ENCODE assay signal across 8 mouse cellular contexts in the genomic region with DNA sequence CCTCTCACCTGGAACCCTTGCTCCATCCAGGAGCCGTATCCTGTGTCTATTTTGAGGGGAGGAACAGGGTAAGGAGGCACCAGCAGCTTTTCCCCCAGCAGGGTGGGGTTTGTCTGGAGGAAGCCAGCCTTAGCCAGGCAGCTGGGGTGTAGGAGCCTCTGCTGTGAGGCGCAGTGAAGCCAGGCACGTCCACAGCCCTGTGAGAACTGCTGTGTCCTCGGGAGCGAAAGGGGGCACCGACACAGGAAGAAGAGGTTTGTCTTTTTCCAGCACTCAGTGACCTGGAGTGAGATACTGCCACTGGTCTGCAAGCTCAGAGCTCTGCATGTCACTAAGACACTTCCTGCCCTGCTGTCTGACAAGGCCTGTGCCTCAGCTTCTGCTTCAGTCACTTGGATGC. TPM values are rescaled to one million over a fixed set of nuclear protein-coding genes. Genes with fewer than 3 reads are reported as not detected.
DNase-seq lines count a peak whose midpoint lies in the region; ATAC-seq and TF ChIP-seq lines count a peak whose summit lies in the region.

No protein-coding gene starts in this region.

- no peaks in the 10 kb centered on the region for H3K9me3 ChIP-seq in lung, embryonic 16.5 days (ENCODE audit: control insufficient read depth, low read length)
- H3K9me3 ChIP-seq in heart, embryonic 14.5 days (ENCODE audit: control insufficient read depth, low read length) = no peaks in the 10 kb centered on the region
- H3K9me3 ChIP-seq in liver, embryonic 13.5 days (replicated peaks) = no peaks in the 10 kb centered on the region

- no peak for TF ChIP-seq CTCF in lung, adult 2 months (IDR thresholded peaks at IDR 0.05; ENCODE audit: insufficient read depth, low read length)

- H3K4me1 ChIP-seq in lung, embryonic 16.5 days (replicated peaks; ENCODE audit: control insufficient read depth, insufficient read depth, low read length) = no peaks in the 10 kb centered on the region; the same call in 1 of the 2 replicates
- peaks cover 5% of the 10 kb centered on the region; the same call in 1 of the 2 replicates for H3K4me1 ChIP-seq in lung, adult 2 months (ENCODE audit: control insufficient read depth, insufficient read depth, low read length)
- peaks cover 19 to 49% of the 10 kb centered on the region in 2 experiments for H3K4me1 ChIP-seq in heart, embryonic 14.5 days (ENCODE audit: control insufficient read depth in 2 of 2, insufficient read depth in 2 of 2, low read length in 2 of 2)
- peaks cover 68% of the 10 kb centered on the region for H3K4me1 ChIP-seq in liver, embryonic 13.5 days (replicated peaks)

- no peak overlapping the region for H3K4me3 ChIP-seq in lung, embryonic 16.5 days (ENCODE audit: low read length)
- no peak overlapping the region for H3K4me3 ChIP-seq in lung, adult 2 months (replicated peaks; ENCODE audit: extremely low read depth, low read depth, low read length)
- no peak overlapping the region for H3K4me3 ChIP-seq in heart, embryonic 14.5 days (ENCODE audit: control insufficient read depth in 1 of 2, insufficient read depth in 1 of 2, low read depth in 1 of 2, low read length in 2 of 2)
- no peak overlapping the region for H3K4me3 ChIP-seq in liver, embryonic 13.5 days (replicated peaks)

- 57% methylated on average over 6 of the region's 6 CpGs for WGBS in lung, embryonic 16.5 days
- 51% methylated on average over 6 of the region's 6 CpGs for WGBS in lung, adult 2 months
- 52% methylated on average over 6 of the region's 6 CpGs for WGBS in heart, embryonic 14.5 days
- WGBS in liver, embryonic 13.5 days (ENCODE audit: insufficient replicate concordance) = 16% methylated on average over 6 of the region's 6 CpGs

- no peaks in the 10 kb centered on the region for H3K27me3 ChIP-seq in lung, embryonic 16.5 days (ENCODE audit: control insufficient read depth, insufficient read depth, low read depth, low read length)
- no peaks in the 10 kb centered on the region for H3K27me3 ChIP-seq in heart, embryonic 14.5 days (ENCODE audit: control insufficient read depth, insufficient read depth, low read length)
- H3K27me3 ChIP-seq in liver, embryonic 13.5 days = no peaks in the 10 kb centered on the region

- peak overlapping the region; percentile 45 for H3K27ac ChIP-seq in lung, embryonic 16.5 days (ENCODE audit: low read length)
- peak overlapping the region; percentile 58 to 61 for H3K27ac ChIP-seq in heart, embryonic 14.5 days (replicated peaks in 1 of 2; ENCODE audit: control insufficient read depth in 1 of 2, insufficient read depth in 1 of 2, low read depth in 2 of 2, low read length in 2 of 2)
- peak overlapping the region; percentile 55 for H3K27ac ChIP-seq in liver, embryonic 13.5 days

- peaks cover 26% of the 10 kb centered on the region for H3K36me3 ChIP-seq in lung, embryonic 16.5 days (ENCODE audit: control insufficient read depth, insufficient read depth, low read length)
- peaks cover 59% of the 10 kb centered on the region for H3K36me3 ChIP-seq in heart, embryonic 14.5 days (ENCODE audit: control insufficient read depth, insufficient read depth, low read length)
- peaks cover 37% of the 10 kb centered on the region for H3K36me3 ChIP-seq in liver, embryonic 13.5 days

- no peak overlapping the region for H3K9ac ChIP-seq in lung, embryonic 16.5 days (ENCODE audit: low read length)
- H3K9ac ChIP-seq in heart, embryonic 14.5 days (ENCODE audit: low read length) = peak overlapping the region; percentile 27; the same call in 1 of the 2 replicates
- H3K9ac ChIP-seq in liver, embryonic 13.5 days = no peak overlapping the region

- ATAC-seq in lung, embryonic 16.5 days (ENCODE audit: low read depth) = peak; percentile 39; the same call in 1 of the 2 replicates
- ATAC-seq in heart, embryonic 14.5 days (ENCODE audit: insufficient number of reproducible peaks, insufficient read depth, low FRiP score, low read depth) = peak; percentile 62
- ATAC-seq in liver, embryonic 13.5 days (ENCODE audit: low read depth) = peak; percentile 49; the same call in 1 of the 2 replicates

- TF ChIP-seq POLR2A in lung, adult 2 months (IDR thresholded peaks at IDR 0.05; ENCODE audit: borderline replicate concordance, extremely low read depth, low read depth, low read length) = no peak

- DNase-seq in lung, adult 2 months = no peak
- peak; percentile 18 for DNase-seq in cerebellum, adult 9-10 months
- no peak for DNase-seq in liver, embryonic 13.5 days
- no peak for DNase-seq in layer of hippocampus, adult 9-11 months
- no peak for DNase-seq in layer of hippocampus, postnatal 25 days (ENCODE audit: extremely low spot score in 1 of 2, low spot score in 1 of 2)
- DNase-seq in urinary bladder, postnatal 14 days (ENCODE audit: low spot score) = no peak

- no peak overlapping the region for H3K4me2 ChIP-seq in lung, embryonic 16.5 days (ENCODE audit: low read depth, low read length)
- H3K4me2 ChIP-seq in heart, embryonic 14.5 days (ENCODE audit: low read length) = no peak overlapping the region
- H3K4me2 ChIP-seq in liver, embryonic 13.5 days = no peak overlapping the region

RNA-seq across cellular contexts. Expression of gene Adora2a, which starts 12.3 kb away (rescaled TPM):
- polyA plus RNA-seq in lung, embryonic 16.5 days (2015; fragmentation: Nextera tagmentation; extraction: Ambion mirVana) = 8.9 and 9.2 TPM in 2 replicates
- 12.3 and 13.3 TPM in 2 replicates for polyA plus RNA-seq in lung, adult 2 months (2012; rRNA removed)
- 4.9 and 6.8 TPM in 2 replicates for polyA plus RNA-seq in heart, embryonic 14.5 days (2014; fragmentation: Nextera tagmentation; extraction: Ambion mirVana)
- polyA plus RNA-seq in liver, embryonic 13.5 days (2015; fragmentation: Nextera tagmentation; extraction: Ambion mirVana) = 1.5 and 1.7 TPM in 2 replicates
- 1 to 10 TPM; 2.5 to 3.7 TPM for total RNA-seq in layer of hippocampus, postnatal 25 days (2021)
